Mouse (Mus musculus) T-helper 17 cell (primary cell): ENCODE measurements around the gene Plekha5.
"Not testable (repeated sequence)": the region's sequence is repeated elsewhere in the genome, so short reads cannot be mapped to it uniquely, and the experiment has no call there.

Source experiments
- in situ Hi-C, 2 experiments: fragments of 300-600 bp; cut with MboI, MseI; formaldehyde crosslinking; loops; 1 replicate in 1 of 2; 2 replicates in 1 of 2; pipeline ENCODE4 v1.15.1; 2025; ENCODE audit warnings: high pct_unique_total_duplicates in 2 of 2

Plekha5 gene

DNA sequence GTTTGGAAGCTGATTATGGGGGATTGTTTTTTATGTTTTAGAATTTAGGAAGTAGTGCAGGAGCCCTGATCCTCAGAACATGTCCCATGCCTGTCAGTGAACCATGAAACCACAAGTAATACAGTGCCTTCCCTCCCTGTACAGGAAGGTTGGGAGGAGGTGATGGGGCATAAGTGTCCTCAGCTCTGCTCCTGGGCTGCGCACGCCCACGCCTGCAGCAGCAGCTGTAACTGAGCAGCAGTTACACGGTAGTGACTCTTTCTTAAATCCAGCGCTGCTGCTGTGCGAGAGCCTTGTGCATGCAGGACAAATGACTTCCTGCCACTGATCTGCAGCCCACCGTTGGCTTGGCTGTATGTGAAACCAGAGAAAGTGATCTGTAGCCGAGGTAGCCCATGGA is 152.3 kb downstream of the Plekha5 start:
- in situ Hi-C loops = no loop called here

DNA sequence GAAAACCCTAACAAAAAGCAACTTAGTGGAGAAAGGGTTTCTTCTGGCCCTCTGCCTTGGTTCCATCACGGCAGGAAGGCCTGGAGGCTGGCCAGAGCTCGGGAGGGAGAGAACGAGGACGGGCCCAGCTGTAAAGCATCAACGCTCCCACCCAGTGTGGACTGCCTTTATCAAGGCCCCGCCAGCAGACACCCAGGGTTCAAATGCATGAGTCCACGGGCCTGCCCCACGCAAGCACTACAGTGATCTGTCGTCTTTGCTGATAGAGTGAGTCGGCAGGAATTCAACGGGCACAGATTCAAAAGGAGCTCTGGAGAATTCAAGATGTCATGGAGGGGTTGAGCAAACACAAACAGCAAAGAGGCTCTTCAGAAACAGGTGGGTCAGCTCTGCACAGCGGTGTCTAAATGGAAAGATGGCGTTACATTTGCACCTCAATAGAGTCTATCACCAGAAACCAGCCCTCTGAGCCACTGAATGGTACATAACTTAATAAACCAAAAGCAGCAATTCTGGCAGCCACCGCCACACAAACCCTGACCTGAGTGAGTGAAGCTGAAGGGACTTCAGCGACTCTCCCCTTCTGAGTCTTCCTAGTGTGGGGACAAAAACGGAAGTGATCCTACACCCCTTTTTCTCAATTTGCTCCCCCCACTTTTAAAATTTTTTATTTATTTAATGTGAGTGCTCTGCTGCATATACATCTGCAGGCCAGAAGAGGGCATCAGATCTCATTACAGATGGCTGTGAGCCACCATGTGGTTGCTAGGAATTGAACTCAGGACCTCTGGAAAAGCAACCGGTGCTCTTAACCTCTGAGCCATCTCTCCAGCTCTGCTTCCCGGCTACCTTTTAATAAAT is 153.3 kb downstream of the Plekha5 start:
- in situ Hi-C loops = no loop called here

DNA sequence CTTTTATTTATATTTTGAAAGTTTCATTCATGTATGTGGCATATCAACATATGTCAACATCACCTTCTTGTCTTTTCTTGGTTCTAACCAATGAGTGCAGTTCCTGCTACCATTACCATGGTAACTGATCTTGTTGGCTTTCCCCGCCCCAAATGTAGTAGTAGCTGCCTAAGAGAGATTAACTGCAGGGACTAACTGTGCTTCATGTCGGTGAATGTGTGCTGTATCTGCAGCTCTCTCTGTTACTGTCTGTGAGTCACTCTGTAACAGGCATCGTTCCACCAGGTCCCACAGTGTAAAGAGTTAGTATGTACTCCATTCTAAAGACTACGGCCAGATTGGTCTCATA is 153.9 kb downstream of the Plekha5 start:
- in situ Hi-C loops = no loop called here

DNA sequence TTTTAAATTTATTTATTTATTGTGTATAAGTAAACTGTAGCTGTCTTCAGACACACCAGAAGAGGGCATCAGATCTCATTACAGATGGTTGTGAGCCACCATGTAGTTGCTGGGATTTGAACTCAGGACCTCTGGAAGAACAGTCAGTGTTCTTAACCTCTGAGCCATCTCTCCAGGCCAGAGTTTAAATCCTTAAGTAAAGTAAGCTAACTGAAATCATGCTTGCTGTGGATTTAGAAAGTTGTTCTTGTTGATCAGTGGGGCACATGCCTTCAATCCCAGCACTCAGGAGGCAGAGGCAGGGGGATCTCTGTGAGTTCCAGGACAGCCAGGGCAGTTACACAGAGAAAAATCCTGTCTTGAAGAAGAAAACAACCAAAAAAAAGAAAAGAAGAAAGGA is 155.1 kb downstream of the Plekha5 start:
- in situ Hi-C loops = not testable (repeated sequence)

DNA sequence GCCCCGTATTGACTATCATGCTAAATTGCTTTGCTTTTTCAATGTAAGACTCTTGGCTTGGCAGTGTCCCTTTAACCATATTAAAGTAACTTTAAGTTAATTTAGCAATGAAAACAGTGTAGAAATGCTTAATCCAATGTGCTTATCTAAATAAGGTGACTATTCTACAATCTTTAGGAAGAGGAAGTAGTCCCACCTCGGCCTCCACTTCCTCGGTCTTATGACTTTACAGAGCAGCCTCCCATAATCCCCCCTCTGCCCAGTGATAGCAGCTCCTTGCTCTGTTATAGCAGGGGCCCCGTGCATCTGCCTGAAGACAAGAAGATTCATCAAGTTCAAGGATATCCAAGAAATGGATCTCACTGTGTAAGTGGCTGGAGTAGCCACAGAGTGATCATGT is 156.3 kb downstream of the Plekha5 start:
- in situ Hi-C loops = no loop called here

DNA sequence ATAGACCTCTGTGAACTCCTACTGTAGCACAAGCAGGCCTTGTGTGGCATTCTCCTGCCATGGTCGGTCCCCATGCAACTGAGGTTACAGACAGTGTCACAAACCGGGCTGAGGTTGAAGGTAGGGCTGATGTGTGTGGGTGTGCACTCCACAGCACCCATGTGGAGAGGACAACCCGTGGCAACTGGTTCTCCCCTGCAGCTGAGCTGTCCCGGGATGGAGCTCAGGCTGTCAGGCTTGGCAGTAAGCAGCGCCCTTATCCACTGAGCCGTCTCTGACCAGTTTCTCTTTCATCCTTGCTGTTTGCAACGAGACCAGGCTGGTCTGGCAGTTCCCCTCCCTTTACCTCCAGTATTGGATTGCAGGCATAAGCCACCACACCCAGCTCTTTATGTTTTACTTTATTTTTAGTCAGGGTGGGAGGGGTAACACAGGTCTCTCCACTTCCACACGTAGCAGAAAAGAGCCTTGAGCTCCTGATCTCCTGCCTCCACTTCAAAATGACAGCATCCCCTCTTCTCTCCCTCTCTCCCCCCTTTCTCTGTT is 162.9 kb downstream of the Plekha5 start:
- in situ Hi-C loops = no loop called here

DNA sequence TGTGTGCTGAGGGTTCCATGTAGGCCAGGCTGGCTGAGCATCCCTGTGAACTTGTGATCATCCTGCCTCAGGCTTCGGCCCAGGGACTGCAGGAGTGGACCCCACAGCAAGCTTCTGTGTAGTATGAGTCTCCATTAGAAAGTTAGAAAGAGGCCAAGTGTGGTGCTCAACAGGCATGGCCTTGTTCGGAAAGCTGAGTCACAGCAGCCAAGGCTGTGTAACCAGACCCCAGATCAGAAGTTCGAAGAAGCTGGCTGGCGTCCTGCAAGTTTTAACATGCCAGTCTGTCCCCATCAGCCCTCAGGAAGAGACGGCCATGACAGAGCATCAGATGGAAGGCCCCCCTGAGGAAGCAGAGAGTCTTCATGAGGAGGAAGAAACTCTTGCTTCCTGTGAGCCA is 167.5 kb downstream of the Plekha5 start:
- in situ Hi-C loops = no loop called here

DNA sequence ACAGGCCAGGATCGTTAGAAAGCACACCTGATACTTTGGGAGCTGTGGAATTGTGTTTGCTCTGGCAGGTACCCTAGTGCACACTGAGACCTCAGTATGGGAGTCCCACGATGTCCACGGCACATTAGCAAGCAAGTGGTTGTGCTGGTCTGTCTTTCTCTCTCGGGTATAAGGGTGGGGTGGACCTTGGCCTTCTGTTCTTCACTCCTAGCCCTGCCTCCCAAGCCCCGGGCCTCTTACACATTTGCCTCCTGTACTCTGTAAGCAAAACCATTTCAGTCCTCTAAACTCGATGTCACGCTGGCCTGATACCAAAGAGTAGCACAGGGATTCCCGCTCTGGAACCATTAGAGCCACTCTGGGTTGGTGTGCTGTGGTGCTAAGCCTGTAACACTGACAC is 168.9 kb downstream of the Plekha5 start:
- in situ Hi-C loops = no loop called here

DNA sequence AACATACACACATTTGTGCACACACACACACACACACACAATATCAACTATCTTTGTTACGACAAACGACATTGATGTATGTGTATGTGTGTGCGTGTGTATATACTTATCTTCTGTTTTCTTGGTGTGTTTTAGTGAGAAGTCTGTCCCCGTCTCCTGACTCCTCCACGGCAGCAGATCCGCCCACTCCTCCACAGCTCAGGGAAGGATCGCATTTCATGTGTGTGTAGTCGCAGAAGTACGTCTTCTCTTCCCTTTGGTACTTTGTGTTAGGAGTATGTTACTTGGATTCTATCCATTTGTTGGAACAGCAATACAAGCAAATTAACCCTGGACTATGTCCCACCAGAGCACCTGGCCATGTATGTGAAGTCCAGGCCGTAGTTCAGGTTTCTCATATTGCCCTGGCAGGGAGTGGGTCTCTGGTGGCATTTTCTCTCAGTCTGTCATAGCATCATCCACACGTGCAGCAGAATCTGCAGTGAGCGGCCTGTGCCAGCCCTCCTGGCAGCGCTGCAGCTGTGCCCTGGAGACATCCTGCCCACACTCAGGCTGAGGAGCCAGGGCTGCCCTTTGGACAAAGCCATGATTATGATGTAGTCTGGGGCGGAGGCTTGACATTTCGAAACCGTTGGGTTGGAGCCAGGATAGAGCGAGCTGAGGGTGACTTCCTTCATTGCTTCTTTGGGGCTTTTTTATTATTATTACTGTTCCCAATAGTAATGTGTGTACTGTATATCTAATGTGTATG is 169.7 kb downstream of the Plekha5 start:
- in situ Hi-C loops = no loop called here

DNA sequence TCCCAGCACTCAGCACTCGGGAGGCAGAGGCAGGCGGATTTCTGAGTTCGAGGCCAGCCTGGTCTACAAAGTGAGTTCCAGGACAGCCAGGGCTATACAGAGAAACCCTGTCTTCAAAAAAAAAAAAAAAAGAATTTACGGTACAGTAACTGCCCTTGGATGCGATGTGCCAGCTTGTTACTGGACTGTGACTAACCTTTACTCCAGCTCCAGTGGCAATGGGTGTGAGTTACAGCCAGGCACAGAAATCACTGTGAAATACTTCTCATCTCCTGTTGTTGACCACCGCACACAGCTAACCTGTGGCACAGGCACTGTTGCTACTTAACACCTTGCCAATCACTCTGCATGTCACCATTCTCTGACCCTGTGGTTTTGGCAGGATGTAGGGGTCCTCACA is 171.7 kb downstream of the Plekha5 start:
- in situ Hi-C loops = not testable (repeated sequence)

DNA sequence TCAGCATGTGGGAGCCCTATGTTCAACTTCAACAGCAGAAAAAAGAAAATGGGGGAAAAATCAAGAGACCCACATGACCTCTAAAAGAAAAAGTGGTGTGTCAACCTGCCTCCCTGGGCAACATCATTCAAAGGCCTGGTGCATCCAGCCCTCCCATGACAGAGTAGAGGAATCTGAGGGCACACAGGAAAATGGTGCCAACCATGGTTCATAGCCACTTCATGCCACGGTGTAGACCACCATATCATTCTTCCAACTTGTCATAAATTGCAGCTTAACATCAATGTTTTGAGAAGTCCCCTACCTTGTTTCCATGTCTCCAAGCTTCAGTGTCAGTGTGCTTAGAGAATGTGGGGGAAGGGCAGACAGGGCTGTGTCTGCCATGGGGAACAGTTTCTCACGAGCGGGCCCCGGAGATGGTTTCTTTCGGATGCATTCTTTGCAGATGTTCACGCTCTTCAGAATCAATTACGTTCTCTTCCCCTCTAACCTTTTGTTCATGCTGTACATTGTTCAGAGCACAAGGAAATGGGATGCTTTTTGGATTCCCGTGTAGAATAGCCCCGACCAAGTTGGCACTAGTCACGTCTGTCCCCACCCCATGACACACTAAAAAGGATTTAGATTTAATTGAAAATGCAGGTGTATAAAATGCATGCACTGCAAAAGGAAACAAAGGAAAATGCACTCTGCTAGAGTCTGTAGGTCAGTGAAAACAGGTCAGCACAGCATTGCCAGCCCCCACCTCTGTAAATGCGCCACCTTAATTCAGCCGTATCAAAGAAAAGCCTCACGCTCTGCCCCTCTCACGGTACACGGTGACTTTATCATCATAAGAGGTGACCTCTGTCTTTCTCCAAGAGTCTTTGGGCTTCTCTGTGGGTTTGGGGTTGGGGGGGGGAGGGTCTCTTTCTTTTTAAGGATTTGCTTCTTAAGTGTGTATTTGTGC is 173.8 kb downstream of the Plekha5 start:
- in situ Hi-C loops = no loop called here

DNA sequence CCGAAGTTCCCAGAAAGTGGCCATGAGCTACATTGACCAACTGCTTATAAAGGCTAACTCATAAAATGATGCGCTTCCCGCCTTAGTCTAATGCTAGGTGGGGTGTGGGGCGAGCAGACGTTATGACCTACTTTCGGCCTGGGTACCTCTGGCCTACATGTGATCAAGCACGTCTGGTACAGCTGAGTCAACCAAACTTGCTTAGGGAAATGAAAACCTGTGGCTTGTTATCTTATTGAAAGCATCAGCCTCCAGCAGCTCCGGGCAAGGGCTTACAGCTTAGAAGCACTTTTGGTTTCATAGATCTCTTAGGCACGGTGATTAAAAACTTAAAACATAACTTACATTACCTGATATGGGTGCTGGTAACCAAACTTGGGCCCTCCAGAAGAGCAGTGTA is 174.7 kb downstream of the Plekha5 start:
- in situ Hi-C loops = no loop called here

DNA sequence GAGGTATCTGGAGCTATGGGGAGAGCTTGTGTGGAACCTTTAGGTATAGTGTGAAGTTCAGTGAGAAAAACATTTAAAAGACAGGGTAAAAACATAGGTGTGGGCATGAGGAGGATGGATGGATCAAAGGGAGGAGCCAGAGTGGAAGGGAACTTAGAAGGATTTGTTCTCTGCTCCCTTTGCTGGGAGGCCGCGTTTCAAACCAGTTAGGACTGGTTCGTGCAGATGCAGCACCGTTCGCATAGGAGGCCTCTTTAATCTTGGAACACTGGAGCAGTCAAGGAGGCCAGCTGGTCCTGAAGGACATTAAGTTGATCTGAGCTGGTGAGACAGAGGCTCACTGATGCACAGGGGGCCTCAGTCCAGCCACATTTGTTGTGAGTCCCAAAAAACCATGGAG is 175.5 kb downstream of the Plekha5 start:
- in situ Hi-C loops = no loop called here

DNA sequence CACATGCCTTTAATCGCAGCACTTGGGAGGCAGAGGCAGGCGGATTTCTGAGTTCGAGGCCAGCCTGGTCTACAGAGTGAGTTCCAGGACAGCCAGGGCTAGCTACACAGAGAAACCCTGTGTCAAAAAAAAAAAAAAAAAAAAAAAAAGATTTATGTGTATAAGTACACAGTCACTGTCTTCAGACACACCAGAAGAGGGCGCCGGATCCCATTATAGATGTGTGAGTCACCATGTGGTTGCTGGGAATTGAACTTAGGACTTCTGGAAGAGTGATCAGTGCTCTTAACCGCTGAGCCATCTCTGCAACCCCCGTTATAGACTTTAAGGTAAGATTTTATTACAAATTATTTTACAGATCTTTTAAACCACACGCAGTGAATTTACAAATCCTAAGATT is 176.8 kb downstream of the Plekha5 start:
- in situ Hi-C loops = not testable (repeated sequence)

DNA sequence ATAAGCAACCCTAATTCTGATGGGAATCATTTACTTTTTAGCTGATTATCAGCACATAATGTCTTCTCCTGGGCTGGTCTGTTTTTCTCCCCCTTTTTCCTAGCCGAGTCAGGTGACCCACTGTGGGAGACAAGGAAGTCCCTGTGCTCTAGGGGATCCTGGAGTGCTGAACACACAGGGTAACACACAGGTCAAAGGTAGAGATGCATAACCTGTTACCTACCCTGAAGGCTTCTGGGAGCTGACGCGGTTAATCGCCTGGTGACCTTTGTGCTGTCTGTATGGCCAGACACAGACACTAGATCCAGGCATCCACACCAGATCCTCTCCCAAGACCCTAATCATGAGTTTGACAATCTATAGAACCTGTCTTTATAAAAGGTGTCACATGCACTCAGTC is 177.3 kb downstream of the Plekha5 start:
- in situ Hi-C loops = no loop called here

DNA sequence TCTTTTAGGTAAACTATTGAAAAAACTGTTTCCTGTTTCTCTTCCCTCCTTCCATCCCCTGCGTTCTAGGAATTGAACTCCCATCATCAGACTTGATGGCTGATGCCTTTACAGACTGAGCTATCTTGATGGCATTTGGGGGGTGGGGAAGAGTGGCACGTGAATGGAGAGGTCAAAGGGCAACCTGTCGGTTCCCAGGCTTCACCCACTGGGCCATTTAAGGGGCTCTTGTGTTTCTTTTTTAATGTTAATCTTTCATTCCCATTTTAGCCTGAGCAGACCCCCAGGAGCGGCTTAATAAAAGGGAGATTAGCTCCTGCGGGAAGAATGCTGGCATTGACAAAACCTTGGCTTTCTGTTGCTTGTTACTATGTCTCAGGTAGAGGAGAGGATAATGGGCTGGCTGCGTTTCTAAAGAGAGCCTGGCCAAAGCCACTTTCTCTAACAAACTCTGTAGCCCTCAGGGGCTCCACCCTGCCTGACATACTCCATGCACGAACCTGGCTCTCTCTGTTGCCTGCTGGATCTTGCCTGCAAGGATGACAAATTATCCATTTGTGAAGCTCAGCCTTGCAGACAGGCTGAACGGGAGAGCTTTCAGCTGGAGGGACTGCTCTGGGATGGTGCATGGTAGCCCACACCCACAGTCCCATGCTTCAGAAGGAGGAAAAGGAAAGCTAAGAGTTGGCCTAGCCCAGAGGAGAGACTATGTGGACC is 179.5 kb downstream of the Plekha5 start:
- in situ Hi-C loops = no loop called here

DNA sequence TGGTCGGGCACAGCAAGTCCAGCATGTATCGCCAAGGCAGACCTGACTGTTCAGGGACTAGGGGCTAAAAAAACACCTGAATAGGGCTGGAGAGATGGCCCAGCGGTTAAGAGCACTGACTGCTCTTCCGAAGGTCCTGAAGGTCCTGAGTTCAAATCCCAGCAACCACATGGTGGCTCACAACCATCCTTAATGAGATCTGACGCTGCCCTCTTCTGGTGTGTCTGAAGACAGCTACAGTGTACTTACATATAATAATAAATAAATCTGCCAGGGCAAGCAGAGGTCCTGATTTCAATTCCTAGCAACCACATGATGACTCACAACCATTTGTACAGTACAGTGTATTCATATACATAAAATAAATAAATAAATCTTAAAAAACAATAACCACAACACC is 181.3 kb downstream of the Plekha5 start:
- in situ Hi-C loops = not testable (repeated sequence)

DNA sequence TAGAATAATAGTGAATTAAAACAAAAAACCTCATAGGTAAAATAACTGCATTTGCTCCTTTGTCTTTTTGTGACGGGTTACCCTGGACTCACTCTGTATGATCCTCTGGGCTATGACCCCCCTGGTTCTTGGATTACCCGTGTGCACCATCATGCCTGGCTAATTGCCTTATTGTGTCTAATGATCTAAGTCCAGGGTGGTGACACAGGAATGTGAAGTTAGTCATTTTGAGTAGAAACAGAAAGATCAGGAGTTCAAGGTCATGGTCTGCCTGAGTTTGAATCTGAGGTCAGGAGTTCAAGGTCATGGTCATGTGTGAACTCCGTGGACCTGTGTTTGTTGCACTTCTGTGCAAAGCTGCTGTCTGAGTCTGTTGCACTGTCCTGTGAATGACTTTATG is 181.9 kb downstream of the Plekha5 start:
- in situ Hi-C loops = no loop called here

DNA sequence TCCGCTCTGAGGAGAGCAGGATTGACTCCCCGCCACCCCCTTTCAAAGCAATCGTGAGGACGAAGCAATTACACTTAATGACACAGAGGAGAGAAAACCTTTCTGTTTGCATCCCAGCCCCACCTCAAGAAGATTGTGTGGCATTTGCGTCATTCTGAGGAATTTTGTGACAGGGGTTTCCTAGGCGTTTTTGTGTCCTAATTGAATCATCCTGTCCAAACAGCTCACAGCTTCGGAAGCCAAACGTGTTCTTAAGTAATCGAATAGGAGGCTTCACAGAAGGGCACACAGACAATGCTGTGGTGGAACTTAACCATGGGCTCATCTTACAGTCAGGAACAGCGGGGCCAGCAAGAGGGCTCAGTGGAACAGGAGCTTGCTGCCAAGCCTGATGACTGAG is 182.7 kb downstream of the Plekha5 start:
- in situ Hi-C loops = no loop called here

DNA sequence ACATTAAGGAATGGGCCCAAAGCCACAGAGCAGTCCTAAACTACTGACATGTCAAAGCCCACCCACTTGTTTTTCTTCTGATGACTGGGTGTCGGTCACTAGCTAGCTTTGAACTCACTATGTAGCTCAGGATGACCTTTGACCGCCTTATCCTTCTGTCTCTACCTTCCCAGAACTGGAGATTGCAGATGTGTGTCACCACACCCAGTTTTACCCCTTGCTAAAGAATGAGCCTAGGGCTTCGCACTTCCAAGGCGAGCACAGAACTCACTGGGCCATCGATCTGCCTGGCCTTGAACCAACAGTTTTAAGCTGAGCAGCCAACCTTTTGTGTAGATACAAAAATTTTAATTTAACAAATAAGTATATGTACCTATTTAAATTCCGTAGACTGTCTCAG is 184.8 kb downstream of the Plekha5 start:
- in situ Hi-C loops = no loop called here

DNA sequence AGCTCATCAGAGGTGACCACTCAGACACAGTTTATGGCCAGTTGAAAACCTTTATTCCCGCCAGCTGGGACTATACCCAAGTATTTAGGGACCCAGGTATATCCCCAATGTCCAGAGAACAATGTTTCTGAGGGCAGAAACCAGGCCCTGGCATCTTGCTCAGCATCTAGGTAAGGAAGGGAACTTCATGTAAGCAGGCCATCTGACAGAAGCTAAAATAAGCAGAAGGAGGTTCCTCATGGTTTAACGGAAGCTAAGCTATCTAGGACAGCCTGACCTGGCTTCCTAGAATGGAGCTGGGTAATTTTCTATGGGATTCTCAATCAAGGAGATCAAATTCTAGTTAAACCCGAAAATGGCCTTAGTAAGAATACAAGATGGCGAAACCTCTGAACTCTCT is 185.7 kb downstream of the Plekha5 start:
- in situ Hi-C loops = no loop called here
